Mouse (Mus musculus): ENCODE results near the gene Dach1. TPM values are rescaled to one million over a fixed set of nuclear protein-coding genes. Genes with fewer than 3 reads are reported as not detected.

Dach1 gene
- polyA plus RNA-seq, 1 experiment: 0.52 TPM

DNA sequence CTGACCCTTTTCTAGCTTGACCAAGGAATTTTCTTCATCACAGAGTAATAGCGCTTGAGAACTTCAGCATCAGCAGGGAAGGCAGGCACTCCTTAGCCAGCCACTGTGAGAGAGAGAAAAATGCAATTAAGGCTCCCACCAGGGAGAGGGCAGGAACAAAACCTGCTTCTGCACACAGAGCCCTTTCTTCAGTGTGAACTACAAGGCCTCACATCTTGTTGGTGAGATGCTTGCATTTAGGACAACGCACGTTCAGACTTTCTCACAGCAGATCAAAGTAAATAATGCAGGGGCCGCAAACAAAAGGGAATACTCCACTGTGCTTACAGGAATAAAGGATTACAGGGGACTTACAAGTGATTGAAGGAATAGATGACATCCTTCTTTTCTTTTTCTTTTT, 74.3 kb downstream of the Dach1 start:
- Histone ChIP-seq H3K4me1 (ENCODE audit: control insufficient read depth, insufficient read depth, low read length) (no peaks in the 10 kb centered on the region), H3K36me3 (ENCODE audit: control insufficient read depth, insufficient read depth, low read length, poor library complexity, severe bottlenecking) (no peaks in the 10 kb centered on the region), H3K27ac (ENCODE audit: insufficient read depth, low read length) (no peak overlapping the region), H3K9me3 (replicated peaks; ENCODE audit: control insufficient read depth, insufficient read depth, low read length, poor library complexity, severe bottlenecking) (no peaks in the 10 kb centered on the region), H3K27me3 (ENCODE audit: control insufficient read depth, insufficient read depth, low read length, poor library complexity, severe bottlenecking) (no peaks in the 10 kb centered on the region), H3K9ac (ENCODE audit: low read depth, poor library complexity, severe bottlenecking) (no peak overlapping the region), H3K4me3 (ENCODE audit: low read depth, low read length) (no peak overlapping the region)
- no peak for TF ChIP-seq CTCF (IDR thresholded peaks at IDR 0.05; ENCODE audit: low read depth, low read length)
- no peak for TF ChIP-seq POLR2A (IDR thresholded peaks at IDR 0.05; ENCODE audit: insufficient read depth, low read length)

GRCm38 (mm10) chr14:98089246-98089645, 80.3 kb downstream of the Dach1 start:
- Histone ChIP-seq H3K9me3 (replicated peaks; ENCODE audit: control insufficient read depth, insufficient read depth, low read length, poor library complexity, severe bottlenecking) (no peaks in the 10 kb centered on the region), H3K4me3 (ENCODE audit: low read depth, low read length) (no peak overlapping the region), H3K9ac (ENCODE audit: low read depth, poor library complexity, severe bottlenecking) (no peak overlapping the region), H3K4me1 (ENCODE audit: control insufficient read depth, insufficient read depth, low read length) (no peaks in the 10 kb centered on the region), H3K27me3 (ENCODE audit: control insufficient read depth, insufficient read depth, low read length, poor library complexity, severe bottlenecking) (no peaks in the 10 kb centered on the region), H3K27ac (ENCODE audit: insufficient read depth, low read length) (no peak overlapping the region), H3K36me3 (ENCODE audit: control insufficient read depth, insufficient read depth, low read length, poor library complexity, severe bottlenecking) (no peaks in the 10 kb centered on the region)
- TF ChIP-seq EP300 (IDR thresholded peaks at IDR 0.05; ENCODE audit: insufficient read depth, low read depth, low read length) (no peak), POLR2A (IDR thresholded peaks at IDR 0.05; ENCODE audit: insufficient read depth, low read length) (no peak), CTCF (IDR thresholded peaks at IDR 0.05; ENCODE audit: low read depth, low read length) (no peak)

DNA sequence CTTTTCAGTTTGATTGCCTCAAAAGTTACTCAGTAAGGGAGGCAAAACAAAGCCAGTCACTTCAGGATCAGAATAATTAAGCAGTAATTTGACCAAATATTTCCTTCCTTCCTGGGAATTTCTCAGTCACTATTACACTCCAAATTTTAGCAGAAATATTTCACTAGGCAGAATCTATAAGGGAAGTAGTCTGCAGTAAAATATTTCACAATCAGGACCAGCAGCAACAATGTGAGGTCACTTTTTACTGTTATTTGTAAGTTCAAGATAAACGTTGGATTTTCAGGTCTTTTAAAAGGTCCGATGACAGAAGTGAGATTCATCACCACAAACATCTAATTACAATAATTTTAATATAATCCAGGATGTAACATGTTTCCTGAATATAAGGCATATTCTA, 82.2 kb downstream of the Dach1 start:
- H3K9ac ChIP-seq (ENCODE audit: low read depth, poor library complexity, severe bottlenecking): no peak overlapping the region
- no peak overlapping the region for H3K4me3 ChIP-seq (ENCODE audit: low read depth, low read length)
- no peaks in the 10 kb centered on the region for H3K36me3 ChIP-seq (ENCODE audit: control insufficient read depth, insufficient read depth, low read length, poor library complexity, severe bottlenecking)
- H3K27ac ChIP-seq (ENCODE audit: insufficient read depth, low read length): no peak overlapping the region
- H3K9me3 ChIP-seq (replicated peaks; ENCODE audit: control insufficient read depth, insufficient read depth, low read length, poor library complexity, severe bottlenecking): no peaks in the 10 kb centered on the region
- TF ChIP-seq CTCF (IDR thresholded peaks at IDR 0.05; ENCODE audit: low read depth, low read length) (no peak), EP300 (IDR thresholded peaks at IDR 0.05; ENCODE audit: insufficient read depth, low read depth, low read length) (no peak), POLR2A (IDR thresholded peaks at IDR 0.05; ENCODE audit: insufficient read depth, low read length) (no peak)
- no peaks in the 10 kb centered on the region for H3K4me1 ChIP-seq (ENCODE audit: control insufficient read depth, insufficient read depth, low read length)
- no peaks in the 10 kb centered on the region for H3K27me3 ChIP-seq (ENCODE audit: control insufficient read depth, insufficient read depth, low read length, poor library complexity, severe bottlenecking)

DNA sequence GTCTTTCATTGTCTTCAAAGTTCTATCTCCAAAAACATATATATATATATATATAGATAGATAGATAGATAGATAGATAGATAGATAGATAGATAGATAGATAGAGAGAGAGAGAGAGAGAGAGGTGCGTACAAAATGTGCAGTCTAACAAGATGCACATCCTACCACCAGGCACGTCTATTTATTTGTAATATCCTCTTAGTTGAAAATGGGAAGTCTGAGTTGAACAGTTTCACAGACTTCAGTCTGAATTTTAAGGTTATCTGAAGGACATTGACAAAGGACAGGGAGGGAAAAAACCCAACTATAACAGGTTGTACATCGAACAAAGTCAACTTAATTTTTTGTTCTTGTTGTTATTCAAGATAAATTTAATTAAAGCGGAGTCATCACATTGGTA, 82.8 kb downstream of the Dach1 start:
- no peak overlapping the region for H3K4me3 ChIP-seq (ENCODE audit: low read depth, low read length)
- no peak overlapping the region for H3K27ac ChIP-seq (ENCODE audit: insufficient read depth, low read length)
- H3K9me3 ChIP-seq (replicated peaks; ENCODE audit: control insufficient read depth, insufficient read depth, low read length, poor library complexity, severe bottlenecking): no peaks in the 10 kb centered on the region
- TF ChIP-seq EP300 (IDR thresholded peaks at IDR 0.05; ENCODE audit: insufficient read depth, low read depth, low read length) (no peak), CTCF (IDR thresholded peaks at IDR 0.05; ENCODE audit: low read depth, low read length) (no peak), POLR2A (IDR thresholded peaks at IDR 0.05; ENCODE audit: insufficient read depth, low read length) (no peak)
- no peaks in the 10 kb centered on the region for H3K36me3 ChIP-seq (ENCODE audit: control insufficient read depth, insufficient read depth, low read length, poor library complexity, severe bottlenecking)
- H3K9ac ChIP-seq (ENCODE audit: low read depth, poor library complexity, severe bottlenecking): no peak overlapping the region
- no peaks in the 10 kb centered on the region for H3K4me1 ChIP-seq (ENCODE audit: control insufficient read depth, insufficient read depth, low read length)
- no peaks in the 10 kb centered on the region for H3K27me3 ChIP-seq (ENCODE audit: control insufficient read depth, insufficient read depth, low read length, poor library complexity, severe bottlenecking)

- no peak for TF ChIP-seq POLR2A (IDR thresholded peaks at IDR 0.05; ENCODE audit: insufficient read depth, low read length)
- TF ChIP-seq EP300 (IDR thresholded peaks at IDR 0.05; ENCODE audit: insufficient read depth, low read depth, low read length): no peak
- TF ChIP-seq CTCF (IDR thresholded peaks at IDR 0.05; ENCODE audit: low read depth, low read length): no peak
- no peaks in the 10 kb centered on the region for H3K27me3 ChIP-seq (ENCODE audit: control insufficient read depth, insufficient read depth, low read length, poor library complexity, severe bottlenecking)
- H3K27ac ChIP-seq (ENCODE audit: insufficient read depth, low read length): no peak overlapping the region
- no peaks in the 10 kb centered on the region for H3K36me3 ChIP-seq (ENCODE audit: control insufficient read depth, insufficient read depth, low read length, poor library complexity, severe bottlenecking)
- H3K4me1 ChIP-seq (ENCODE audit: control insufficient read depth, insufficient read depth, low read length): no peaks in the 10 kb centered on the region
- H3K9ac ChIP-seq (ENCODE audit: low read depth, poor library complexity, severe bottlenecking): no peak overlapping the region
- no peaks in the 10 kb centered on the region for H3K9me3 ChIP-seq (replicated peaks; ENCODE audit: control insufficient read depth, insufficient read depth, low read length, poor library complexity, severe bottlenecking)
- H3K4me3 ChIP-seq (ENCODE audit: low read depth, low read length): no peak overlapping the region
These were observed 84.4 kb downstream of the Dach1 start for GRCm38 (mm10) chr14:98085141-98085540.

- Histone ChIP-seq H3K4me1 (ENCODE audit: control insufficient read depth, insufficient read depth, low read length) (no peaks in the 10 kb centered on the region), H3K27ac (ENCODE audit: insufficient read depth, low read length) (no peak overlapping the region), H3K9me3 (replicated peaks; ENCODE audit: control insufficient read depth, insufficient read depth, low read length, poor library complexity, severe bottlenecking) (no peaks in the 10 kb centered on the region), H3K27me3 (ENCODE audit: control insufficient read depth, insufficient read depth, low read length, poor library complexity, severe bottlenecking) (no peaks in the 10 kb centered on the region), H3K36me3 (ENCODE audit: control insufficient read depth, insufficient read depth, low read length, poor library complexity, severe bottlenecking) (no peaks in the 10 kb centered on the region), H3K4me3 (ENCODE audit: low read depth, low read length) (no peak overlapping the region), H3K9ac (ENCODE audit: low read depth, poor library complexity, severe bottlenecking) (no peak overlapping the region)
- TF ChIP-seq EP300 (IDR thresholded peaks at IDR 0.05; ENCODE audit: insufficient read depth, low read depth, low read length) (no peak), POLR2A (IDR thresholded peaks at IDR 0.05; ENCODE audit: insufficient read depth, low read length) (no peak), CTCF (IDR thresholded peaks at IDR 0.05; ENCODE audit: low read depth, low read length) (no peak)
These were observed 84.8 kb downstream of the Dach1 start for GRCm38 (mm10) chr14:98084720-98085119.

All from ES-Bruce4 (cell line).